Mouse (Mus musculus): ENCODE measurements around the gene Tmem119. TPM values are rescaled to one million over a fixed set of nuclear protein-coding genes. Genes with fewer than 3 reads are reported as not detected.
A peak's percentile ranks its signal among the peaks of the same experiment; 100 is the strongest.

The Tmem119 gene
- 9.6 and 10.9 TPM in 2 replicates for total RNA-seq (2021)
- long read RNA-seq, experiment 1, transcript Tmem119-201 (2 exons, 2,242 nt), result major isoform, 15 of 19 reads
- long read RNA-seq, experiment 1, partial matches to known transcripts, result 1 of 19 reads
- long read RNA-seq, experiment 1, other reads (novel, unspliced or antisense), result 3 of 19 reads
- long read RNA-seq, experiment 2, transcript Tmem119-201 (2 exons, 2,242 nt), result major isoform, 11 of 11 reads
- long read RNA-seq, experiment 2, partial matches to known transcripts, result 0 of 11 reads
- long read RNA-seq, experiment 2, other reads (novel, unspliced or antisense), result 0 of 11 reads

DNA sequence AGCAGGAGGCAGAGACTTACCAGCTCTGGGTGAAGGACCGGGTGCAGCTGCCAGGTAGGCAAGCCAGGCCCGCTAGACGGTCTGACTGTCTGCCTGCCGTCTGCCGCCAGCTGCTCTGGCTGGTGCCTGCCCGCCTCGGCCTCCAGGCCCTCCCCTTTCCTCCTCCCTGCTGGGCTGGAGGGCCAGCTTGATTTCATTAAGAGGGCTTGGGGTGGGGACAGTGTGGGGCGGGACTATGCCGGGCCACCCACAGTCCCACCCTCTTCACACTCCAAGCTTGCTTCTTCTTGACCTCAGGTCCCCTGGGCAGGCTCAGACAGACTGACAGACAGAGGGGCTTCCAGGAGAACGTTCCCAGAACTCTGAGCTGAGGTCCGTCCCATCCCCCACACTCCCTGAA, at the start of gene Tmem119:
Tmem119 (minus strand) TSS at position 237 of the 400 bp plus-strand sequence.
- peak; percentile 73 for DNase-seq

DNA sequence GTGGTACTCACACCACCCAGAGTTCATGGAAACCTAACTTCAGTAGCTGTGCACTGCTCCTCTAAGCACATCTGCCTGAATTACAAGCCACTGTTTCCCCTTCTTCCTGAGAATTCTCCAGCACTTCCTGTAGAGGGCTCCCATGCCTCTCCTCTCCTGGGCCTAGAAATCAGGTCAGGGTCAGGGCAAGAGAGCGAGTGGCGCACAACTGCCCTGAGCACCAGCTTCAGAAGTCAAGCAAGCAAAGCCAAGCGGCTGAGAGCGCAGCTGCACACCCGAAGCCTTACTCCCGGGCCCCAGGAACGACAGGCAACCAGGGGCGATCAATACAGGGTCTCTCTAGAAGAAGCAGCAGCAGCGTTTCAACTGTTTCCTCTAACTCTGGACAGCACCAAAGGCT, 47.3 kb upstream of the Tmem119 start:
- peak; percentile 66 for DNase-seq

DNA sequence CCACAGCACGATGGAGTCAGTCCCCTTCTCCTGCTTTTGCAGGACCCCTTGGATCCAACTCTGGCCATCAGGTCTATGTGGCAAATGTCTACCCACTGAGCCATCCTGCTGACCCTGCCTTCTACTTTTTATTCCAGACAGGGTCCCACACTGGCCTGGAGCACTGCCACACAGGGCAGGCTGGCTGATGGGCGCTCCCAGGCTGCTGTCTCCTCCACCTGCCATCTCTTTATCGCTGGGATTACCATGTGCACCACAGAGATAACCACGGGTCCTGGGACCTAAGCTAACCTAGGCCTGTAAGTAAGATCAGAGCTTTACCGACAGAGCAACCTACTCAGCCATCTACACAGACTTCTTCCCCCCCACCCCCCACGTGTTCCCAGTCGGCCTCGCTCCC, 46.3 kb upstream of the Tmem119 start:
- no peak for DNase-seq

- DNase-seq, result no peak
These were observed 45.3 kb upstream of the Tmem119 start for GRCm38 (mm10) chr5:113845627-113846026.

- peak; percentile 87 for DNase-seq
These were observed 44.4 kb upstream of the Tmem119 start for GRCm38 (mm10) chr5:113844721-113845120.

DNA sequence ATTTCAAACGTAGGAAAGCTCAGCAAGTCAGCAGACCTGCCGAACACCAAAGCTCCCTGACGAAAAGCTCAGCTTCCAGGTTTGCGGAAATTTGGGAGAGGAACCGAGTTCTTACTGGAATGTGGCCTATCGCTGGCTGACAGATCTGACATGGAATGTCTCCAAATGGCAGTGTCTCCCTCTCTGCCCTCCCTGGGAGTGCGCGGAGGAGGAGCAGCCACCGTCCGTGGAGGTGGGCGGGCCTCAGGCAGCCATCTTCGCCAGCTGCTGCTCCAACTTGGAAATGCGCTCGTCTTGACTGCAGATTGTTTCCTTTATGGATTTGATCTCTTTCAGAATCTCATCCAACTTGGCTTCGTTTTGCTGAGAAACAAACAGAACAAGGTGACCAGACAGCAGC, 43.8 kb upstream of the Tmem119 start:
- DNase-seq, result no peak

DNA sequence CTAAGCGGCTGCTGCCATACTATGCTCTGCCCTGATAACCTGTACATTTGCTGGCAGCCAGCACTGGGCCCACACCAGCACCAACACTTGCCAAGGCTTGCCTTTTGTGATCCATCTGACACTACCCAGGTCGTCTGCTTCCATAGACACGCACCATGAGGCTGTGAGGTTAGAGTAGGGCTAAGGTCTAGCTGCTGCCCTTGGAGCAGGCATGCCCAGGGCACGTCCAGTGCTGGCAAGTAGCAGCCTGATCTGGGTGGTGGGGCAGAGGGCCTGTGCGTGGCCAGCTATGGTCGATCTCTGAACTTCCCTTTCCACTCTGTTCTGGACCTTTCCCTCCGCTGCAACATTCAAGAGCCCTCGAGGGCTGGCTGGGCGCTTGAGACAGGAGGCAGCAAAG, 42.6 kb upstream of the Tmem119 start:
- DNase-seq, result no peak

DNA sequence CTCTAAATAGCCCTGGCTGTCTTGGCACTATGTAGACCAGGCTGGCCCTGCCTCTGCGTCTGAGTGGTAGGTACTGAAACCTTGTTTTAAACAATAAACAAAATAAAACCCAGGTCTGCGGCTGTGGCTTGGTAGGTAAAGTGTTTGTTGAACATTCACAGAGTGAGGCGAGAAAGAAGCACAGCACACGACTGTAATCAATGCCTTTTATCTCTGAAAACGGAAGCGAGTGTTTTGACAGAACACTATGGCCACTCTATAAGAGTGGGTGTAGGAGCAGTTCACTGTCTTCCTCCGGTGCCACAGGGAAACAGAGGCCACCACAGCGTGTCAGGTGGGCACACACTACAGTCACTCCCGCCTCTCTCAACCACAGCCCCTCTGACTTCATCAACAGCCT, 41.9 kb upstream of the Tmem119 start:
- DNase-seq, result no peak

- no peak for DNase-seq
These were observed 41.2 kb upstream of the Tmem119 start for GRCm38 (mm10) chr5:113841243-113842225.

GRCm38 (mm10) chr5:113840443-113840842, 40.1 kb upstream of the Tmem119 start:
- no peak for DNase-seq

DNA sequence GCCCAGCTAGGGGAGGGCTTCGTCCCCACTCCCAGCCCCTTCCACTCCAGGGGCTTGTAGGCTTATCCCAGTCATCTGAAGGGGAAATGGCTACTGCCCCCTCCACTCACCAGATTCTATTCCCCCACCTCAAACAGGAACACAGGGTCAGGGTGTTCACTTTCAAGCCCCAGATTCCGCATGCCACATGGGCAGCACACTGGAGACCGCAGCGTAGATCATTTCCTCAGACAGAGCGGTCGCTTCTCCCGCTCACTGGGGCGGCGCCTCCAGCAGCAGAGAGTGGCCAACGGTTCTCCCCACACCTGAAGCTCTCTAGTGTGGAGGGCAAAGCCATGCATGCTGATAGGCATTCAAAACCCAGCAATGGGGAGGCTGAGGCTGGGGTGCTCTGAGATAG, 36.6 kb upstream of the Tmem119 start:
- no peak for DNase-seq

GRCm38 (mm10) chr5:113833316-113833947, 33.1 kb upstream of the Tmem119 start:
- DNase-seq, result no peak

DNA sequence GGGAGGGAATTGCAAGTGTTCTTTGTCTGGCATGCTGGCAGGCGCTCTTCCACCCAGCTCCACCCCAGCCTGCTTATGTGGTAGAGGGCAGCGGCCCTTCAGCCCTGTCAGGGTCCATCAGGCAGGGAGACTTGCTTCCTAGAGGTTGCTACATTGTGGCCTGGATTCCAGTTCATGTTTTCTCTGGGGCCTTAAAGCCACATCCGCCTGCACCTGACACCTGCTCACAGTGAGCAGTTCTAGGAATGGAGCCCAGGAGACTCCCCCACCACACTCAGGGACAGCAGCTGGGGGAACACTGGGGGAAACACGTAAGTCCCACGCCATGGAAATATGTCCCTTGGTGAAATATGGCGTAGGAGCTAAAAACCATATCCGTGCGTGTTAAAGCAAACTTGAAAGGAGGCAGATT, 32.2 kb upstream of the Tmem119 start, which contains the start of gene Selplg:
Selplg (minus strand) TSS at position 155 of the 412 bp plus-strand sequence.
- DNase-seq, result no peak

DNA sequence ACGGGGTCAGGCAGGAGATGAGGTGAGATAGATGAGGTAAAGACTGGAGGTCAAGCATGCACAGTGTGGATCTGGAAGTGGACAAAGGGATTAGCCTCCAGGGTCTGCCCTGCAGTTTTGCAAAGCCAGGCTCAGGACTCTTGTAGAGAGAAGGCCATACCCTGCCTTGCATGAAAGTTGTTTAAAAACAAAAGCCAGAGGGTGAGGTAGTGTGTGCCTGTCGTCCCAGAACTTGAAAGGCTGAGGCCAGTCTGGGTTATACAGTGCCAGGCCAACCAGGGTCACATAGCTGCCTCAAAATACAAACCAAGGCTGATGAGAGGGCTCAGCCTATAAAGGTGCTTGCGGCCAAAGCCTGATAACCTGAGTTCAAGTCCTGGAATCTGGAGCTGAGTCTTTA, 31.4 kb upstream of the Tmem119 start:
- no peak for DNase-seq

GRCm38 (mm10) chr5:113830796-113831195, 30.5 kb upstream of the Tmem119 start:
- no peak for DNase-seq

DNA sequence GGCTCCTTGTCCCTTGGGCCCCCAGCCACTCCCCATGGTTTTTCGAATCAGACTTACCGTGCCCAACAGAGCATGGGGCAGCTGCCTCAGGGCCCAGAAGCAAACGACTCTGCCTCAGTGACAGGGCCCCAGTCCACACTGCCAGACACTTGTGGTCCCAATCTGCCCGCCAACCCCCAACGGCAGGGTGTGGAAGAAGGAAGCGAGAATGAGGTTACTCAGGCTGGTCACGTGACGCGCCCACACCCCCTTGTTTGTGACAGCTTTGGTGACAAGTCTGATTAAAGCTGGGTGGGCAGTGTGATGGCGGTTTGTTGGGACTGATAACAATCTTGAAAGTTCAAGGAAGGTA, 30.0 kb upstream of the Tmem119 start:
- DNase-seq, result peak; percentile 57

GRCm38 (mm10) chr5:113829566-113830291, 29.4 kb upstream of the Tmem119 start:
- DNase-seq, result no peak

GRCm38 (mm10) chr5:113828481-113828880, 28.2 kb upstream of the Tmem119 start:
- no peak for DNase-seq

DNA sequence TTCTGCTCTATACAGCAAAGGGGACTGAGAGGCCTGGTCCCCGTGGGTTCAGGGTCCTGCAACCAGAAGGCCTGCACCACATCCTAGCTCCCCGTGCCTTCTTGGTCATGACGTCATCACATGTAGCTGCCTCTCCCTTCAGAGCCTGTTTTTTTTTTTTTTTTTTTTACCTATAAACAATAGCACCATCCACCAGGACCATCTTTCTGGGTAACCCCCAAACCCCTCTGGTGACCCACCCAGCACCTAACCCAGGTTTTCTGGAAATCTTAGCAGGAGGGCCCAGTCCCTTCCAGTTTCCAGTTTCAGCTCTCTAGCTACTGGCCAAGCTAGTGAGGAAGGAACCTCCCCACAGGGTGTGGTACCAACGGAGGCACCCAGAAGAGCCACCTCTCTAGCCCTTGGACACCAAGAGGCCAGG, 27.7 kb upstream of the Tmem119 start:
- DNase-seq, result no peak

GRCm38 (mm10) chr5:113826619-113827018, 26.3 kb upstream of the Tmem119 start:
- no peak for DNase-seq

GRCm38 (mm10) chr5:113825558-113825957, 25.2 kb upstream of the Tmem119 start:
- DNase-seq, result no peak

DNA sequence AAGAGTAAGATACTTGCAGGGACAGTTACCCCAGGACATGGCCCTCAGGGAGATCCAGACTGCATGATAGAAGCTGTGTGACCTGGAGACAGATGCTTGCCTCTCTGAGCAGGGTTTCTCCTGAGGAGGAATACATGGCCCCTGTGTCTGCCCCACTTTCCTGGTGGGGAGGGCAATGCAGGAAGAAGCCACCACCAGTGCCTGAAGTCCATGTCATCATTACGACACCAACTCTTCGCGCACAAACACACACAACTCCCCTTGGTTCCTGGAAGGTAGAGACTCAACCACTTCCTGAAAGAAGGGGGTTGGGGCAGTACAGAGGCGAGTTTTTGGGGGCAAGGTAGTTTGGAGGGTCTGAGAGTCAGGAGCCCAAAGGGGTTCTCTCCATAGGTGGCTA, 23.9 kb upstream of the Tmem119 start:
- DNase-seq, result no peak

Data from adrenal gland, postnatal 14 days (tissue).